Mouse (Mus musculus): ENCODE data around the gene Cdyl. TPM values are rescaled to one million over a fixed set of nuclear protein-coding genes. Genes with fewer than 3 reads are reported as not detected.

Gene Cdyl
- polyA plus RNA-seq, 1 experiment = 10.9 TPM

GRCm38 (mm10) chr13:35678691-35679090 is 19.1 kb downstream of the Cdyl start:
- Histone ChIP-seq H3K36me3 (ENCODE audit: control insufficient read depth, insufficient read depth) (no peaks in the 10 kb centered on the region), H3K4me3 (no peak overlapping the region), H3K4me2 (ENCODE audit: low read depth) (no peak overlapping the region), H3K79me2 (ENCODE audit: control insufficient read depth, insufficient read depth) (no peaks in the 10 kb centered on the region), H3ac (ENCODE audit: control insufficient read depth, insufficient read length) (no peak overlapping the region), H3K27me3 (ENCODE audit: control insufficient read depth, insufficient read depth, insufficient read length) (no peaks in the 10 kb centered on the region)
- TF ChIP-seq USF1 (IDR thresholded peaks at IDR 0.05; ENCODE audit: low read depth) (no peak), CEBPB (IDR thresholded peaks at IDR 0.05; ENCODE audit: insufficient read depth, poor library complexity, severe bottlenecking) (no peak), REST (IDR thresholded peaks at IDR 0.05; ENCODE audit: insufficient read depth, insufficient read length) (no peak), MYOD1 (IDR thresholded peaks at IDR 0.05; ENCODE audit: control insufficient read depth in 1 of 3, insufficient read length in 2 of 3, low read depth in 2 of 3) (no peak), TCF12 (IDR thresholded peaks at IDR 0.05; ENCODE audit: insufficient read depth, poor library complexity, severe bottlenecking) (no peak), MAX (IDR thresholded peaks at IDR 0.05; ENCODE audit: low read depth) (no peak), POLR2AphosphoS2 (IDR thresholded peaks at IDR 0.05; ENCODE audit: insufficient read length, low read depth) (no peak), MYOG (IDR thresholded peaks at IDR 0.05; ENCODE audit: control insufficient read depth in 1 of 3, insufficient read depth in 1 of 3, insufficient read length in 2 of 3, low read depth in 2 of 3) (no peak), E2F4 (IDR thresholded peaks at IDR 0.05; ENCODE audit: insufficient read depth) (no peak), POLR2A (IDR thresholded peaks at IDR 0.05; ENCODE audit: insufficient read length, low read depth) (no peak), TCF3 (IDR thresholded peaks at IDR 0.05; ENCODE audit: insufficient read length, low read depth) (no peak)

- no peak for TF ChIP-seq TCF12 (IDR thresholded peaks at IDR 0.05; ENCODE audit: insufficient read depth, poor library complexity, severe bottlenecking)
- TF ChIP-seq E2F4 (IDR thresholded peaks at IDR 0.05; ENCODE audit: insufficient read depth) = no peak
- TF ChIP-seq POLR2A (IDR thresholded peaks at IDR 0.05; ENCODE audit: insufficient read length, low read depth) = no peak
- TF ChIP-seq REST (IDR thresholded peaks at IDR 0.05; ENCODE audit: insufficient read depth, insufficient read length) = no peak
- TF ChIP-seq CEBPB (IDR thresholded peaks at IDR 0.05; ENCODE audit: insufficient read depth, poor library complexity, severe bottlenecking) = no peak
- no peak for TF ChIP-seq SRF (IDR thresholded peaks at IDR 0.05; ENCODE audit: control insufficient read depth, insufficient read length, low read depth)
- TF ChIP-seq USF1 (IDR thresholded peaks at IDR 0.05; ENCODE audit: low read depth) = no peak
- TF ChIP-seq MYOG (IDR thresholded peaks at IDR 0.05; ENCODE audit: control insufficient read depth in 1 of 3, insufficient read depth in 1 of 3, insufficient read length in 2 of 3, low read depth in 2 of 3) = no peak
- TF ChIP-seq POLR2AphosphoS2 (IDR thresholded peaks at IDR 0.05; ENCODE audit: insufficient read length, low read depth) = no peak
- no peak for TF ChIP-seq MYOD1 (IDR thresholded peaks at IDR 0.05; ENCODE audit: control insufficient read depth in 1 of 3, insufficient read length in 2 of 3, low read depth in 2 of 3)
- TF ChIP-seq MAX (IDR thresholded peaks at IDR 0.05; ENCODE audit: low read depth) = no peak
- no peak for TF ChIP-seq TCF3 (IDR thresholded peaks at IDR 0.05; ENCODE audit: insufficient read length, low read depth)
- Histone ChIP-seq H3K27me3 (ENCODE audit: control insufficient read depth, insufficient read depth, insufficient read length) (no peaks in the 10 kb centered on the region), H3K4me3 (no peak overlapping the region), H3K4me2 (ENCODE audit: low read depth) (no peak overlapping the region), H3K79me2 (ENCODE audit: control insufficient read depth, insufficient read depth) (no peaks in the 10 kb centered on the region), H3K36me3 (ENCODE audit: control insufficient read depth, insufficient read depth) (no peaks in the 10 kb centered on the region), H3ac (ENCODE audit: control insufficient read depth, insufficient read length) (no peak overlapping the region)
These were observed 21.7 kb downstream of the Cdyl start for GRCm38 (mm10) chr13:35681361-35681760.

GRCm38 (mm10) chr13:35686273-35686672 is 26.6 kb downstream of the Cdyl start:
- H3K4me3 ChIP-seq = no peak overlapping the region
- no peak for TF ChIP-seq MYOD1 (IDR thresholded peaks at IDR 0.05; ENCODE audit: control insufficient read depth in 1 of 3, insufficient read length in 2 of 3, low read depth in 2 of 3)
- TF ChIP-seq MAX (IDR thresholded peaks at IDR 0.05; ENCODE audit: low read depth) = no peak
- TF ChIP-seq CEBPB (IDR thresholded peaks at IDR 0.05; ENCODE audit: insufficient read depth, poor library complexity, severe bottlenecking) = no peak
- no peak for TF ChIP-seq POLR2AphosphoS2 (IDR thresholded peaks at IDR 0.05; ENCODE audit: insufficient read length, low read depth)
- no peak for TF ChIP-seq USF1 (IDR thresholded peaks at IDR 0.05; ENCODE audit: low read depth)
- TF ChIP-seq TCF3 (IDR thresholded peaks at IDR 0.05; ENCODE audit: insufficient read length, low read depth) = no peak
- TF ChIP-seq E2F4 (IDR thresholded peaks at IDR 0.05; ENCODE audit: insufficient read depth) = no peak
- no peak for TF ChIP-seq POLR2A (IDR thresholded peaks at IDR 0.05; ENCODE audit: insufficient read length, low read depth)
- TF ChIP-seq SRF (IDR thresholded peaks at IDR 0.05; ENCODE audit: control insufficient read depth, insufficient read length, low read depth) = no peak
- no peak for TF ChIP-seq REST (IDR thresholded peaks at IDR 0.05; ENCODE audit: insufficient read depth, insufficient read length)
- no peak for TF ChIP-seq TCF12 (IDR thresholded peaks at IDR 0.05; ENCODE audit: insufficient read depth, poor library complexity, severe bottlenecking)
- no peak for TF ChIP-seq MYOG (IDR thresholded peaks at IDR 0.05; ENCODE audit: control insufficient read depth in 1 of 3, insufficient read depth in 1 of 3, insufficient read length in 2 of 3, low read depth in 2 of 3)
- no peaks in the 10 kb centered on the region for H3K79me2 ChIP-seq (ENCODE audit: control insufficient read depth, insufficient read depth)

GRCm38 (mm10) chr13:35689560-35689959 is 29.9 kb downstream of the Cdyl start:
- Histone ChIP-seq H3K36me3 (ENCODE audit: control insufficient read depth, insufficient read depth) (no peaks in the 10 kb centered on the region), H3K79me2 (ENCODE audit: control insufficient read depth, insufficient read depth) (no peaks in the 10 kb centered on the region), H3K4me3 (no peak overlapping the region), H3K27me3 (ENCODE audit: control insufficient read depth, insufficient read depth, insufficient read length) (no peaks in the 10 kb centered on the region), H3K4me2 (ENCODE audit: low read depth) (no peak overlapping the region), H3ac (ENCODE audit: control insufficient read depth, insufficient read length) (no peak overlapping the region)
- TF ChIP-seq CEBPB (IDR thresholded peaks at IDR 0.05; ENCODE audit: insufficient read depth, poor library complexity, severe bottlenecking) (no peak), REST (IDR thresholded peaks at IDR 0.05; ENCODE audit: insufficient read depth, insufficient read length) (no peak), TCF12 (IDR thresholded peaks at IDR 0.05; ENCODE audit: insufficient read depth, poor library complexity, severe bottlenecking) (no peak), MYOD1 (IDR thresholded peaks at IDR 0.05; ENCODE audit: control insufficient read depth in 1 of 3, insufficient read length in 2 of 3, low read depth in 2 of 3) (no peak), TCF3 (IDR thresholded peaks at IDR 0.05; ENCODE audit: insufficient read length, low read depth) (no peak), E2F4 (IDR thresholded peaks at IDR 0.05; ENCODE audit: insufficient read depth) (no peak), MYOG (IDR thresholded peaks at IDR 0.05; ENCODE audit: control insufficient read depth in 1 of 3, insufficient read depth in 1 of 3, insufficient read length in 2 of 3, low read depth in 2 of 3) (no peak), USF1 (IDR thresholded peaks at IDR 0.05; ENCODE audit: low read depth) (no peak), MAX (IDR thresholded peaks at IDR 0.05; ENCODE audit: low read depth) (no peak), POLR2AphosphoS2 (IDR thresholded peaks at IDR 0.05; ENCODE audit: insufficient read length, low read depth) (no peak), POLR2A (IDR thresholded peaks at IDR 0.05; ENCODE audit: insufficient read length, low read depth) (no peak), SRF (IDR thresholded peaks at IDR 0.05; ENCODE audit: control insufficient read depth, insufficient read length, low read depth) (no peak)

More at GRCm38 (mm10) chr13:35686273-35686672, 26.6 kb downstream of the Cdyl start:
- H3ac ChIP-seq (ENCODE audit: control insufficient read depth, insufficient read length) = no peak overlapping the region
- H3K4me2 ChIP-seq (ENCODE audit: low read depth) = no peak overlapping the region
- no peaks in the 10 kb centered on the region for H3K27me3 ChIP-seq (ENCODE audit: control insufficient read depth, insufficient read depth, insufficient read length)
- H3K36me3 ChIP-seq (ENCODE audit: control insufficient read depth, insufficient read depth) = no peaks in the 10 kb centered on the region
